ENCODE assay signal across 9 mouse cellular contexts in genomic region chr13:36732891-36733490, GRCm38 (mm10). TPM values are rescaled to one million over a fixed set of nuclear protein-coding genes. Genes with fewer than 3 reads are reported as not detected.
A peak's percentile ranks its signal among the peaks of the same experiment; 100 is the strongest.
DNase-seq lines count a peak whose midpoint lies in the region; ATAC-seq and TF ChIP-seq lines count a peak whose summit lies in the region.
"Had no signal": no experiment of that assay in that cellular context is flagged by ENCODE, and none has a peak within 500 bp of the region (broad histone marks: within the 10 kb centered on the region; RNA-seq: fewer than 3 reads in every experiment).

No protein-coding gene starts in this region.

- no peaks in the 10 kb centered on the region for H3K9me3 ChIP-seq in liver, embryonic 14.5 days (ENCODE audit: control insufficient read depth, low read length)
- H3K9me3 ChIP-seq in liver, embryonic 12.5 days (replicated peaks) = no peaks in the 10 kb centered on the region
- no peaks in the 10 kb centered on the region for H3K9me3 ChIP-seq in forebrain, embryonic 13.5 days (replicated peaks)
- H3K9me3 ChIP-seq in limb, embryonic 10.5 days (replicated peaks) = no peaks in the 10 kb centered on the region
- no peaks in the 10 kb centered on the region for H3K9me3 ChIP-seq in neural tube, embryonic 14.5 days (ENCODE audit: control insufficient read depth, low read length)

- H3K4me3 ChIP-seq in liver, embryonic 14.5 days (ENCODE audit: insufficient read depth in 1 of 2, low read depth in 2 of 2, low read length in 2 of 2) = peak overlapping the region in 1 of 2 experiments; percentile 38; a peak in 2 of 4 replicates
- no peak overlapping the region for H3K4me3 ChIP-seq in liver, embryonic 12.5 days
- H3K4me3 ChIP-seq in forebrain, embryonic 13.5 days = peak overlapping the region; percentile 52
- H3K4me3 ChIP-seq in limb, embryonic 10.5 days = peak overlapping the region; percentile 55
- peak overlapping the region; percentile 46 for H3K4me3 ChIP-seq in neural tube, embryonic 14.5 days (ENCODE audit: low read depth, low read length)

- H3K9ac ChIP-seq in liver, embryonic 14.5 days (replicated peaks) = no peak overlapping the region
- no peak overlapping the region for H3K9ac ChIP-seq in liver, embryonic 12.5 days
- peak overlapping the region; percentile 76 for H3K9ac ChIP-seq in forebrain, embryonic 13.5 days
- H3K9ac ChIP-seq in neural tube, embryonic 14.5 days (replicated peaks; ENCODE audit: low read depth, low read length) = peak overlapping the region; percentile 73

- no peak for TF ChIP-seq EP300 in liver, embryonic 14.5 days (IDR thresholded peaks at IDR 0.05; ENCODE audit: low read depth)

- H3K36me3 ChIP-seq in liver, embryonic 14.5 days (replicated peaks; ENCODE audit: control insufficient read depth, insufficient read depth, low read depth) = no peaks in the 10 kb centered on the region
- H3K36me3 ChIP-seq in liver, embryonic 12.5 days = no peaks in the 10 kb centered on the region
- no peaks in the 10 kb centered on the region for H3K36me3 ChIP-seq in forebrain, embryonic 13.5 days (ENCODE audit: poor library complexity, severe bottlenecking)
- H3K36me3 ChIP-seq in limb, embryonic 10.5 days = no peaks in the 10 kb centered on the region
- no peaks in the 10 kb centered on the region for H3K36me3 ChIP-seq in neural tube, embryonic 14.5 days (ENCODE audit: control insufficient read depth, insufficient read depth, low read length)

- H3K4me2 ChIP-seq in liver, embryonic 14.5 days (ENCODE audit: low read depth) = peak overlapping the region; percentile 58
- H3K4me2 ChIP-seq in liver, embryonic 12.5 days = no peak overlapping the region
- H3K4me2 ChIP-seq in forebrain, embryonic 13.5 days = peak overlapping the region; percentile 72
- H3K4me2 ChIP-seq in neural tube, embryonic 14.5 days (ENCODE audit: low read depth, low read length) = peak overlapping the region; percentile 70

- TF ChIP-seq CTCF in liver, embryonic 14.5 days (IDR thresholded peaks at IDR 0.05; ENCODE audit: low read depth) = no peak

- H3K4me1 ChIP-seq in liver, embryonic 14.5 days (replicated peaks; ENCODE audit: control insufficient read depth in 2 of 2, insufficient read depth in 2 of 2, low read length in 1 of 2) = no peaks in the 10 kb centered on the region; a peak in 1 of 4 replicates
- peaks cover 11% of the 10 kb centered on the region; the same call in 1 of the 2 replicates for H3K4me1 ChIP-seq in liver, embryonic 12.5 days
- H3K4me1 ChIP-seq in forebrain, embryonic 13.5 days = peaks cover 26% of the 10 kb centered on the region
- H3K4me1 ChIP-seq in limb, embryonic 10.5 days = peaks cover 64% of the 10 kb centered on the region
- H3K4me1 ChIP-seq in neural tube, embryonic 14.5 days (ENCODE audit: control insufficient read depth, insufficient read depth, low read length) = no peaks in the 10 kb centered on the region

- no peak for DNase-seq in liver, embryonic 14.5 days (ENCODE audit: low read depth in 3 of 3, low spot score in 3 of 3)
- DNase-seq in limb, embryonic 10.5 days (ENCODE audit: low spot score) = no peak
- DNase-seq in left cerebral cortex, adult 11 months (ENCODE audit: low spot score) = no peak
- DNase-seq in adrenal gland, adult 18-20 months (ENCODE audit: low spot score in 2 of 2) = no peak
- DNase-seq: kidney, postnatal 10 days had no signal

- H3K27ac ChIP-seq in liver, embryonic 14.5 days = no peak overlapping the region
- no peak overlapping the region for H3K27ac ChIP-seq in liver, embryonic 12.5 days
- H3K27ac ChIP-seq in forebrain, embryonic 13.5 days = peak overlapping the region; percentile 90
- no peak overlapping the region for H3K27ac ChIP-seq in limb, embryonic 10.5 days
- peak overlapping the region; percentile 95 for H3K27ac ChIP-seq in neural tube, embryonic 14.5 days (ENCODE audit: low read depth, low read length)
- H3K27ac ChIP-seq: macrophage had no signal

- H3K27me3 ChIP-seq in liver, embryonic 14.5 days (ENCODE audit: control insufficient read depth, insufficient read depth, low read length) = peaks cover 88% of the 10 kb centered on the region
- H3K27me3 ChIP-seq in liver, embryonic 12.5 days (replicated peaks) = peaks cover 100% of the 10 kb centered on the region
- H3K27me3 ChIP-seq in forebrain, embryonic 13.5 days = peaks cover 56% of the 10 kb centered on the region
- H3K27me3 ChIP-seq in limb, embryonic 10.5 days (ENCODE audit: low read depth, poor library complexity, severe bottlenecking) = peaks cover 75% of the 10 kb centered on the region
- peaks cover 12% of the 10 kb centered on the region for H3K27me3 ChIP-seq in neural tube, embryonic 14.5 days (ENCODE audit: control insufficient read depth, insufficient read depth, low read length)

- WGBS in liver, embryonic 14.5 days (ENCODE audit: insufficient replicate concordance) = 8% methylated on average over 6 of the region's 6 CpGs
- 9% methylated on average over 6 of the region's 6 CpGs for WGBS in liver, embryonic 12.5 days (ENCODE audit: insufficient replicate concordance)
- WGBS in forebrain, embryonic 13.5 days = 5% methylated on average over 6 of the region's 6 CpGs
- WGBS in limb, embryonic 10.5 days = 6% methylated on average over 6 of the region's 6 CpGs
- WGBS in neural tube, embryonic 14.5 days = 5% methylated on average over 6 of the region's 6 CpGs

- ATAC-seq in liver, embryonic 14.5 days (ENCODE audit: insufficient read depth) = no peak
- no peak for ATAC-seq in liver, embryonic 12.5 days
- ATAC-seq in forebrain, embryonic 13.5 days = no peak
- ATAC-seq in neural tube, embryonic 14.5 days (ENCODE audit: low read depth) = no peak

RNA-seq across cellular contexts. Expression of gene Nrn1, which starts 1.9 kb away (rescaled TPM):
- polyA plus RNA-seq in liver, embryonic 14.5 days (2012; rRNA removed) = 17.6 and 19.6 TPM in 2 replicates
- polyA plus RNA-seq in liver, embryonic 14.5 days (2014; fragmentation: Nextera tagmentation; extraction: Ambion mirVana) = 32.3 TPM in 2 replicates
- polyA plus RNA-seq in liver, embryonic 12.5 days (2016; fragmentation: Nextera tagmentation; extraction: Ambion mirVana) = 2.1 and 2.5 TPM in 2 replicates
- polyA plus RNA-seq in forebrain, embryonic 13.5 days (2015; fragmentation: Nextera tagmentation; extraction: Ambion mirVana) = 48.9 and 49.9 TPM in 2 replicates
- polyA plus RNA-seq in limb, embryonic 10.5 days (2016; fragmentation: Nextera tagmentation; extraction: Ambion mirVana) = 0.60 and 0.91 TPM in 2 replicates
- polyA plus RNA-seq in neural tube, embryonic 14.5 days (2014; fragmentation: Nextera tagmentation; extraction: Ambion mirVana) = 60.9 and 69.7 TPM in 2 replicates
- total RNA-seq in adrenal gland, adult 18-20 months (2021) = 1 to 10 TPM; 3.0 to 3.5 TPM
- polyA plus RNA-seq: macrophage had no signal

Comparison
In these comparisons a context has a peak if more than half of its experiments do, and no peak if none do; other contexts are left out.
1. H3K27ac ChIP-seq: peak in forebrain, embryonic 13.5 days (single experiment) and neural tube, embryonic 14.5 days (single experiment); none in liver, embryonic 14.5 days (single experiment), liver, embryonic 12.5 days (single experiment) and limb, embryonic 10.5 days (single experiment).
2. H3K9ac ChIP-seq: peak in forebrain, embryonic 13.5 days (single experiment) and neural tube, embryonic 14.5 days (single experiment); none in liver, embryonic 14.5 days (single experiment) and liver, embryonic 12.5 days (single experiment).